Mouse (Mus musculus) kidney, embryonic 15.5 days (tissue): Measurements from ENCODE around the gene Gys1. TPM values are rescaled to one million over a fixed set of nuclear protein-coding genes. Genes with fewer than 3 reads are reported as not detected.
"Not testable (repeated sequence)": the region's sequence is repeated elsewhere in the genome, so short reads cannot be mapped to it uniquely, and the experiment has no call there.

Source experiments
- ATAC-seq: fragments of 200-750 bp; cut with Nextera tagmentation; replicated peaks from 2 replicates; pipeline ENCODE4 v1.8.0; 2017; ENCODE audit warnings: moderate TSS enrichment; ENCODE audit not compliant: low FRiP score
- H3K27ac ChIP-seq: fragments of 300-500 bp; sonication (generic); 2 replicates; pipeline ENCODE4 v1.5.1; 2015; ENCODE audit warnings: mild to moderate bottlenecking, inconsistent platforms
- H3K27me3 ChIP-seq: fragments of 300-500 bp; sonication (generic); 2 replicates; pipeline ENCODE4 v1.6.1; 2015; ENCODE audit warnings: inconsistent platforms
- H3K36me3 ChIP-seq: fragments of 300-500 bp; sonication (generic); 2 replicates; pipeline ENCODE4 v1.6.1; 2015; ENCODE audit warnings: inconsistent platforms
- H3K4me1 ChIP-seq: fragments of 300-500 bp; sonication (generic); 2 replicates; pipeline ENCODE4 v1.6.1; 2015; ENCODE audit warnings: inconsistent platforms
- H3K4me2 ChIP-seq: fragments of 300-500 bp; sonication (generic); 2 replicates; pipeline ENCODE4 v1.6.1; 2015; ENCODE audit warnings: moderate library complexity, mild to moderate bottlenecking, inconsistent platforms
- H3K4me3 ChIP-seq: fragments of 300-500 bp; sonication (generic); replicated peaks from 2 replicates; pipeline ENCODE4 v1.5.1; 2015; ENCODE audit warnings: mild to moderate bottlenecking, inconsistent platforms
- H3K9ac ChIP-seq: fragments of 300-500 bp; sonication (generic); 2 replicates; pipeline ENCODE4 v1.6.1; 2015; ENCODE audit warnings: mild to moderate bottlenecking, inconsistent platforms
- H3K9me3 ChIP-seq: fragments of 300-500 bp; sonication (generic); replicated peaks from 2 replicates; pipeline ENCODE4 v1.6.1; 2016; ENCODE audit warnings: inconsistent platforms
- WGBS: fragments of 180-500 bp; shearing (Covaris S2); methylation state at CpG from one replicate; pipeline ENCODE4 v1.1.7; 2015; ENCODE audit warnings: mixed read lengths; 5-methylcytosine and 5-hydroxymethylcytosine counted together
- polyA plus RNA-seq: library from polyadenylated mRNA; unstranded; fragments of >200 nt; fragmentation: Nextera tagmentation; extraction: Ambion mirVana; gene quantifications from 2 replicates; pipeline ENCODE4 v1.2.1, GENCODE M21; 2015

Gys1 gene
- polyA plus RNA-seq, 1 experiment from 2014 or later: 40.8 TPM

GRCm38 (mm10) chr7:45446589-45446988 is 11.9 kb downstream of the Gys1 start:
- Histone ChIP-seq H3K36me3 (peaks cover 61% of the 10 kb centered on the region), H3K9ac (no peak overlapping the region), H3K27ac (no peak overlapping the region), H3K4me3 (no peak overlapping the region), H3K27me3 (no peaks in the 10 kb centered on the region), H3K9me3 (no peaks in the 10 kb centered on the region), H3K4me2 (no peak overlapping the region), H3K4me1 (peaks cover 9% of the 10 kb centered on the region; the same call in 1 of the 2 replicates)
- no peak for ATAC-seq

GRCm38 (mm10) chr7:45447325-45447990 is 12.8 kb downstream of the Gys1 start:
- WGBS: 35% methylated on average over 11 of the region's 11 CpGs
- Histone ChIP-seq H3K9me3 (no peaks in the 10 kb centered on the region), H3K36me3 (peaks cover 67% of the 10 kb centered on the region), H3K9ac (no peak overlapping the region), H3K4me1 (peaks cover 10% of the 10 kb centered on the region; the same call in 1 of the 2 replicates), H3K27ac (no peak overlapping the region), H3K4me2 (peak overlapping the region; percentile 9; the same call in 1 of the 2 replicates), H3K27me3 (no peaks in the 10 kb centered on the region), H3K4me3 (no peak overlapping the region)
- no peak for ATAC-seq

GRCm38 (mm10) chr7:45449974-45450373 is 15.3 kb downstream of the Gys1 start:
- no peaks in the 10 kb centered on the region for H3K9me3 ChIP-seq
- H3K27ac ChIP-seq: no peak overlapping the region
- H3K4me2 ChIP-seq: no peak overlapping the region
- no peak overlapping the region for H3K9ac ChIP-seq
- ATAC-seq: no peak
- WGBS: 94% methylated on average over 1 of the region's 1 CpGs
- H3K27me3 ChIP-seq: no peaks in the 10 kb centered on the region
- no peak overlapping the region for H3K4me3 ChIP-seq
- peaks cover 67% of the 10 kb centered on the region for H3K36me3 ChIP-seq
- H3K4me1 ChIP-seq: peaks cover 10% of the 10 kb centered on the region; the same call in 1 of the 2 replicates

- H3K9ac ChIP-seq: no peak overlapping the region
- peaks cover 68% of the 10 kb centered on the region for H3K36me3 ChIP-seq
- no peak overlapping the region for H3K4me3 ChIP-seq
- H3K4me1 ChIP-seq: peaks cover 10% of the 10 kb centered on the region
- 55% methylated on average over 23 of the region's 23 CpGs for WGBS
- H3K9me3 ChIP-seq: no peaks in the 10 kb centered on the region
- ATAC-seq: 0 out of 2 replicates have a peak, but pooled peaks have one; percentile 46
- no peaks in the 10 kb centered on the region for H3K27me3 ChIP-seq
- no peak overlapping the region for H3K27ac ChIP-seq
- no peak overlapping the region for H3K4me2 ChIP-seq
Observed at GRCm38 (mm10) chr7:45451344-45451982, 16.8 kb downstream of the Gys1 start.

- Histone ChIP-seq H3K9me3 (no peaks in the 10 kb centered on the region), H3K27ac (no peak overlapping the region), H3K36me3 (peaks cover 66% of the 10 kb centered on the region), H3K4me3 (no peak overlapping the region), H3K4me1 (peaks cover 25% of the 10 kb centered on the region), H3K27me3 (no peaks in the 10 kb centered on the region), H3K9ac (no peak overlapping the region), H3K4me2 (no peak overlapping the region)
- WGBS: 91% methylated on average over 15 of the region's 15 CpGs
- ATAC-seq: no peak
Observed at GRCm38 (mm10) chr7:45454971-45455370, 20.3 kb downstream of the Gys1 start.

GRCm38 (mm10) chr7:45455932-45456696 is 21.5 kb downstream of the Gys1 start:
- Histone ChIP-seq H3K27me3 (no peaks in the 10 kb centered on the region), H3K9me3 (no peaks in the 10 kb centered on the region), H3K27ac (peak overlapping the region; percentile 52; the same call in 1 of the 2 replicates), H3K4me3 (no peak overlapping the region), H3K36me3 (peaks cover 61% of the 10 kb centered on the region), H3K9ac (no peak overlapping the region), H3K4me2 (no peak overlapping the region), H3K4me1 (peaks cover 37% of the 10 kb centered on the region)
- WGBS: 75% methylated on average over 13 of the region's 13 CpGs
- ATAC-seq: no peak

GRCm38 (mm10) chr7:45456721-45457203 is 22.1 kb downstream of the Gys1 start:
- Histone ChIP-seq H3K4me2 (peak overlapping the region; percentile 69), H3K36me3 (peaks cover 62% of the 10 kb centered on the region), H3K4me1 (peaks cover 38% of the 10 kb centered on the region), H3K4me3 (peak overlapping the region; percentile 68; the same call in 1 of the 2 replicates), H3K27me3 (no peaks in the 10 kb centered on the region), H3K27ac (peak overlapping the region; percentile 52), H3K9me3 (no peaks in the 10 kb centered on the region), H3K9ac (no peak overlapping the region)
- 53% methylated on average over 9 of the region's 9 CpGs for WGBS
- ATAC-seq: no peak

GRCm38 (mm10) chr7:45457204-45458060 is 22.8 kb downstream of the Gys1 start:
- Histone ChIP-seq H3K9ac (peak overlapping the region; percentile 64), H3K4me1 (peaks cover 41% of the 10 kb centered on the region), H3K4me3 (peak overlapping the region; percentile 68), H3K27me3 (no peaks in the 10 kb centered on the region), H3K36me3 (peaks cover 62% of the 10 kb centered on the region), H3K4me2 (peak overlapping the region; percentile 69), H3K9me3 (no peaks in the 10 kb centered on the region), H3K27ac (peak overlapping the region; percentile 52)
- no peak for ATAC-seq
- WGBS: 56% methylated on average over 10 of the region's 10 CpGs

- Histone ChIP-seq H3K4me1 (peaks cover 41% of the 10 kb centered on the region), H3K4me3 (peak overlapping the region; percentile 68), H3K9me3 (no peaks in the 10 kb centered on the region), H3K36me3 (peaks cover 63% of the 10 kb centered on the region), H3K27me3 (no peaks in the 10 kb centered on the region), H3K27ac (peak overlapping the region; percentile 94), H3K9ac (peak overlapping the region; percentile 64), H3K4me2 (peak overlapping the region; percentile 69)
- under 1% methylated on average over 43 of the region's 43 CpGs for WGBS
- peak; percentile 68 for ATAC-seq
Observed at GRCm38 (mm10) chr7:45458748-45459563, 24.3 kb downstream of the Gys1 start.

GRCm38 (mm10) chr7:45459564-45460140 is 25.0 kb downstream of the Gys1 start, which contains the start of gene Ftl1:
TSS of gene Ftl1 (minus strand) at chr7:45459884.
- not testable (repeated sequence) for H3K9me3 ChIP-seq, H3K27me3 ChIP-seq
- peaks cover 41% of the 10 kb centered on the region for H3K4me1 ChIP-seq
- H3K36me3 ChIP-seq: peaks cover 62% of the 10 kb centered on the region
- peak within 1 kb of the TSS; percentile 68 for H3K4me3 ChIP-seq
- H3K9ac ChIP-seq: peak within 1 kb of the TSS; percentile 64
- WGBS: under 1% methylated on average over 36 of the region's 37 CpGs
- H3K4me2 ChIP-seq: peak within 1 kb of the TSS; percentile 69
- peak within 1 kb of the TSS; percentile 94 for H3K27ac ChIP-seq
- peak; percentile 96 for ATAC-seq
